Mouse (Mus musculus): Measurements from ENCODE around the gene Fat3.

DNA sequence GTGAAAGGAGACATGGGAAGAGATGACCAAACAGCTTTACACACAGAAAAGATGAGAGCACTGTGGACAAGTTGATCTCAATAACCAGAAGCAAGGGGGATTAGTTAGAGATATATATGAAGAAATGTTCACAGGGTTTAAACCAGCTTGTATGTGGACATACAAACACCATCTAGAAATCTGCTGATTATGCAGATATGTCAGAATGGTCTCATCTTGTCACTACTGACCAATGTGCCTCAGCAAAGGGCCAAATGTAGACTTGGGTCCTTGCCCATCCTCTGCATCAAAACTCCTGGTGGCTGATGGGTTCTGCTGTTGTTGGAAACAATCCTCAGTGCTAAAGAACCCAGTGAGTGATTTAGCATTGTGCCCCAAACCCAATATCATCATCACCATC is 113.6 kb downstream of the Fat3 start:
- TF ChIP-seq CHD2 (IDR thresholded peaks at IDR 0.05; ENCODE audit: low read depth, low read length) (no peak), MAFK (IDR thresholded peaks at IDR 0.05; ENCODE audit: insufficient read depth, low read depth, low read length) (0 out of 2 replicates have a peak, but pooled peaks have one; percentile 10), HCFC1 (IDR thresholded peaks at IDR 0.05; ENCODE audit: borderline replicate concordance, insufficient read depth, low read length) (no peak)

Measured in ES-E14 (cell line).